Mouse (Mus musculus) mouse trophoblast stem cell (cell line): ENCODE data around the gene Rccd1.

Experiments
- in situ Hi-C, 2 experiments: fragments of 300-500 bp; cut with MseI, MboI; formaldehyde crosslinking; loops; 2 replicates in 1 of 2; 3 replicates in 1 of 2; pipeline ENCODE4 v1.15.1; 2025

Rccd1 gene

DNA sequence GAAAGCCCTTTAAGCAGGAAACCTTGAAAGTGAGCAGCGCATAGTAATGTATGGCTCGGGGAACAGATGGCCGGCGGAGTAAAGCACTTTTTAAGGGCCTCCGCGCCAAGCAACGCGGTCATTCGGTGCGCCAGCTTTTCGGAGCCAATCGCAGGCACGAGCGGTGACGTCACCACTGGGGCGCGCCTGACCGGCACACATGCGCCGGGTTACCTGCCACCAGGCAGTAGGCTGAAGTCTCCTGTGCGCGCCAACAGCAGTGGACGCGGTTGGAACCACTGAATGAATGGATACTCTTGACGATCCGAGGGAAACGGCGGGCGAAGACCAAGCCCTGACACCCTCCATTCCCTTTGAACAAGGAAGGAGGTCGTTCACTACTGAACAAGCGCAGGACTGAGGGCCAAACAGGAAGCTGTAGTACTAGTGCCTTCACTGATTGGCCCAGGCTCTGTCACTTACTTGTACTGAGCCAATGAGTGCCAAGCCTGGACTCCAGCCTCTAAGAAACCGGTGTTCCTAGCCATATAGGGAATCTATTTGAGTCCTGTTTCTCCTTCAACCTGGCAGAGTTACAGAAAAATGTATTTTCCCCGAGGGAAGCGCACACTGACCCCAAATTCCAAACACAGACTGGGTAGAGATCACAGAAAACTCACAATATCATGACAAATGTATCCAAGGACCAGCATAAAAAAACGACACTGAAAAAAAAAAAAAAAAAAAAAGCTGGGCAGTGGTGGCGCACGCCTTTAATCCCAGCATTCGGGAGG lies at the start of gene Rccd1:
Gene Rccd1, minus strand, starts transcription at position 412 of the 773 bp plus-strand sequence.
- in situ Hi-C loops = no loop called here

DNA sequence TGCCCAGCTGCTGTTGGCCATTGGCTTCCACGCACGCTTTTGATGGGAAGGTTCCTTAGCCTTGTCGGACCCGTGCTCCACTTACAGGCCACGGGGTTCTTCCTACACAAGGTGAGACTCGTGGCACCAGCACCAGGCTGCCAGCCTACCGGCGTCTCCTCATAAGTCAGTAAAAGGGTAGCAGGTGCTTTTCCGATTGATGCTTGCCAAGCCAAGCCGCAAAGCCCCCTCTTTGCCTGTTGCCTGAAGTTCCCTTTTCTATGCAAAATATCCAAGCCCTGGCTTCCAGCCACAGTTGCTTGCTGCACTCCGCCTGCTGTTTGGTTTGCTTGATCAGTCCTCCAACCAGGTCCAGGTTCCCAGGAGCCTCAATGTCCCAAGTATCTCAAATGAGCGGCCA lies 49.6 kb upstream of the Rccd1 start:
- in situ Hi-C loops = no loop called here

- in situ Hi-C loops = no loop called here
Measured at GRCm38 (mm10) chr7:80373352-80373751, 49.1 kb upstream of the Rccd1 start.

GRCm38 (mm10) chr7:80372667-80373066 lies 48.4 kb upstream of the Rccd1 start:
- in situ Hi-C loops = no loop called here

- in situ Hi-C loops = no loop called here
Measured at GRCm38 (mm10) chr7:80372166-80372565, 47.9 kb upstream of the Rccd1 start.

- in situ Hi-C loops = no loop called here
Measured at GRCm38 (mm10) chr7:80371041-80371751, 46.9 kb upstream of the Rccd1 start, which contains the start of gene Man2a2. Gene Man2a2, minus strand, starts transcription at chr7:80371375.

GRCm38 (mm10) chr7:80370649-80371040 lies 46.4 kb upstream of the Rccd1 start:
- in situ Hi-C loops = no loop called here

DNA sequence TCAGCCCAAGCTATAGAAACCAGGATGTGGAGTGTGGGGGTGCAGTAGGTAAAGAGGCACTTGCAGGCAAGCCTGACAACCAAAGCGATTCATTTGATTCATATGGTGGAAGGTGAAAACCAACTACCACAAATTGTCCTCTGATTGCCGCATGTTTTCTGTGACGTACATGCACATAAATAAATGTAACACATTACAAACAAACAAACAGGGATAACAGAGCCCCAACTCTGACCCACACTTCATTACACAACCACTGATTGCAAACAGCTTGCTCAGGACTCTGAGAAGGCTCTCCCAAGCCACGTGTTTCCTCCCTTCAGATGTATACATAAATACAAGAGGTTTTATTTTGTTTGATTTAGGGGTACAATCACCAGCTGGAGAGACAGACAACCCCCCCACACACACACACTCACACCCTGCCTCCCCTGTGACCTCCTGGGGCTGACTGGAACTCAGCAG lies 45.7 kb upstream of the Rccd1 start:
- in situ Hi-C loops = no loop called here

- in situ Hi-C loops = no loop called here
Measured at GRCm38 (mm10) chr7:80369461-80369860, 45.2 kb upstream of the Rccd1 start.

GRCm38 (mm10) chr7:80368635-80369421 lies 44.6 kb upstream of the Rccd1 start:
- in situ Hi-C loops = no loop called here

DNA sequence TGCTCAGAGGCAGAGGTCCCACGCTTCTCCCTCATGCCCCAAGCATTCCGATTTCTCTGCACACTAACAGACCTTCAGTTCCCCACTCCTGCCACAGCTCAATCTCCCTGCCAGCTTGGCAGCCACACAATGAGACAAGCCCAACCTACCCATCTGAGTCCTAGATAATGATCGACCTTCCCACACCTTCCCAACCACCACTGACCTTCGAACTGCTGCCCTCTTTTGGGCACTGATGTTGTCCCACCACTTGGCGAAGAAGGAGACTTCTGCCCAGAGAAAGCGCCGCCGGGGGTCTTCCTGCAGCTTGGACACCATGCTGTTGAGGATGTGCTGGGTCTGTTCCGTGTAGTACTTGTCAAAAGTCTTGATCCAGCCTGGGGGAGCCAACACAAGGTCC lies 43.8 kb upstream of the Rccd1 start:
- in situ Hi-C loops = no loop called here

GRCm38 (mm10) chr7:80367232-80367631 lies 43.0 kb upstream of the Rccd1 start:
- in situ Hi-C loops = no loop called here

DNA sequence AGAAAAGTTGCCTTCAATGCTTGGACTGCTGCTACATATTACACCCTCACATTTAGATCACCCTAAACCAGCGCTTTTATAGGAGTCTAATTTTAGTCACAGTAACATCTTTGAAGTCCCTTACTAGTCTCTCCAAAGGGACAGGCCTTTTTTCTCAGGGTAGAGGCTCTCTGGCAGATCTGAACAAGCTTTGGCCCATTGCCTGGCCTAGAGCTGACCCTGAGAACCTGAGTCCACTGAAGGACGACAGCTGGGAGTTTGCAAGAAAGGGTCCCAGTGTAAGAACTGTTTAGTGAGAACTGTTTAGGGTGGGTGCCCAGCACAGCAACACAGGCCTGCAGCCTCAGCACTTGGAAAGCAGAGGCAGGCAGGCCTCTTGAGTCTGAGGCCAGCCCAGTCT lies 41.5 kb upstream of the Rccd1 start:
- in situ Hi-C loops = no loop called here

DNA sequence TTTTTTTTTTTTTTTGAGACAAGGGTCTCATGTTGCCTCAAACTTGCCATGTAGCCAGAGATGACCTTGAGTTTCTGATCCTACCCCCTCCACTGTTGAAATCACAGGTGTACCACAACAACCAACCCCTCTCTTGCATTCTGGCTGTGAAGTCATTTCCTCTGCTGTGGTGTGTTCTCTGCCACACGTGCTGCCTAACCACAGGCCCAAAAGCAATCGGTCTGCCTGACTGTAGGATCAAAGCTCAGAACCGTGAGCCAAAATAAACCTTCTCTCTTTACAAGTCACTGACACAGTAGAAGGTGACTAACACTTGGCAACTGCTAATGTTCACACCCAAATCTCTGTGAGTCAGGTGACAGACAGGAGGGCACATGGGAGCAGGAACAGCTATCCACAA lies 36.2 kb upstream of the Rccd1 start:
- in situ Hi-C loops = no loop called here

DNA sequence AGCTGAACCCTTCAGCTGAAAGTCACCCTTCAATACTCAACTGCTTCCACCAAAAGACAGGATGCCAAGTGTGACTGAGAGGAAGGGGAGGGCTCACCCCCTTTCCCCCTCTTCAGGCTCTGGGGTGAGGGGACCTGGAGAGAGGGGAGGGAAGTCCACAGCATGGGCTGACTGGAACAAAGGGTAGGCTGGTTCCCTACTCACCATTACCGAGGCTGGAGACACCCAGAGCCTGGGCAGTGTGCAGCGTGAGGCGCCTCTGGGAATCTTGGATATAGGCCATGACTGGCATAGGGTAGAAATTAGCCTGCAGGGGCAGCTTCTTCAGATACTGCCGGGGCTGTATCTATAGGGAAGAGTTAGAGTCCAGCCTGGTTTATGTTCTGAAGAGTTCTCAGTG lies 33.8 kb upstream of the Rccd1 start:
- in situ Hi-C loops = no loop called here

- in situ Hi-C loops = no loop called here
Measured at GRCm38 (mm10) chr7:80357156-80357555, 32.9 kb upstream of the Rccd1 start.

DNA sequence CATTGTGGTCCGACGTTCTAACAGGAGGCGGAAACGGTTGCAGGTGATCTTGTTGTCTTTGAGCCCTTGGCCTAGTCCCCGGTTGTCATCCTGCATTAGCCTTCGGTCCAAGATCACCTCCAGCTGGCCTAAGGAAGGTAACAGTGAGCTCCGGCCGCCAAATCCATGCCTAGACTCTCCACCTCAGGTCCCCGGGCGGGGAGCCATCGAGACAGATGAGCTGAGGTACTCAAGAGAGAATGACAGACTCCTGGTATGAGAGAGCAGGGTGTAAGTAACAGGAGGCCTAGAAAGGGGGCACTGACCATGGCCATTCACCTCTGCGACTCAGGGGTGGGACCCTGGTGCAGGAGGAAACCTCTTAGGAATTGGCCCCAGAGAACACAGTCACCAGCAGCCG lies 32.1 kb upstream of the Rccd1 start:
- in situ Hi-C loops = no loop called here

GRCm38 (mm10) chr7:80352920-80353319 lies 28.7 kb upstream of the Rccd1 start:
- in situ Hi-C loops = no loop called here

GRCm38 (mm10) chr7:80350808-80351207 lies 26.6 kb upstream of the Rccd1 start:
- in situ Hi-C loops = no loop called here

DNA sequence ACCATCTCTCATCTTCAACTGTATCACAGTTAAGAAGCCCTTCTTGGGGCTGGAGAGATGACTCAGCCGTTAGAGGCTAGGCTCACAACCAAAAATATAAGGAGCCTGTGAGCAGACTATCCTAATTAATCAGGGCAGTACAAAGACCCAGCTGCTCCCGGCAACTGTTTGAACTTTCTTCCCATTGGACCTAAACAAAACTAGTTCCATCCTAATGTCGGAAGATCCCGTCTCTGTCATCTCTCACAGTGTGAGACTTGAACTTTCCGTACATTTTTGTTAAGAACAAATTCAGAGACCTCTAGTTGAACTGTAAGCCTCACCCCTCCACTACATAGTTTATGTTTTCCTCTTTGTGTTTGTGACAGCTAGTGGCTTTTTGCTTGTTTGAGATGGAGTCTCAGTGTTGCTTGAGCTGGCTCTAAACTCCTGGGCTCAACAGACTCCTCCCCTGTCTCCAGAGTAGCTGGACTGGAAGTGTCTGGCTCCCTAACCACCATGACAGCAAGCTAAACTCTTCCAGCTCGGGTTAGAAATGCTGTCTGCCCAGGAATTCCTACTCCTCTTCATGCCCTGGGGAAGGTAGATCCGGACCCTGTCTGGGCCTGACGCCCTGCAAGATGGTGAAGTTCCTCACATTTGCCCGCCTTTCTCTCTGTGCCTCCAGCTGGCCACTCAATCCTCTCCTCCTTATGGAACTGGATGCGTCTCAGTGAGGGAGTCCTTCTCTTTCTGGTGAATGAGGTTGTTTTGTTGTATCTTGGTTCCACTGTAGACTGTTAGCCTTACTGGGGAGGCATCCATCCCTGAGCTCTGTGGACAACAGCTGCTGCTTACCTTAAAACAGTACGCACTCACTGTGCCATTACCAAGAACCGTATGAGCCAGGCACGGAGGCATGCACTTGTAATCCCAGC lies 23.7 kb upstream of the Rccd1 start:
- in situ Hi-C loops = no loop called here

- in situ Hi-C loops = no loop called here
Measured at GRCm38 (mm10) chr7:80346830-80347229, 22.6 kb upstream of the Rccd1 start.
